Mouse (Mus musculus): ENCODE data around the gene Tbx6. TPM values are rescaled to one million over a fixed set of nuclear protein-coding genes. Genes with fewer than 3 reads are reported as not detected.

The Tbx6 gene
- polyA plus RNA-seq, 1 experiment from 2014 or later = 0.25 TPM

- WGBS = 69% methylated on average over 4 of the region's 4 CpGs
- no peak overlapping the region for H3K4me2 ChIP-seq (ENCODE audit: low read depth, low read length)
- H3K4me3 ChIP-seq (ENCODE audit: low read length) = no peak overlapping the region
- H3K9me3 ChIP-seq (ENCODE audit: control insufficient read depth, low read length) = no peaks in the 10 kb centered on the region
- H3K4me1 ChIP-seq (replicated peaks; ENCODE audit: control insufficient read depth, insufficient read depth, low read length) = peaks cover 11% of the 10 kb centered on the region
- no peak for ATAC-seq (ENCODE audit: low read depth)
- no peak overlapping the region for H3K9ac ChIP-seq (ENCODE audit: low read length)
- H3K27ac ChIP-seq (ENCODE audit: low read length) = no peak overlapping the region
- no peaks in the 10 kb centered on the region for H3K27me3 ChIP-seq (ENCODE audit: control insufficient read depth, insufficient read depth, low read depth, low read length)
- H3K36me3 ChIP-seq (ENCODE audit: control insufficient read depth, insufficient read depth, low read length) = peaks cover 58% of the 10 kb centered on the region
These were observed 3.8 kb downstream of the Tbx6 start for GRCm38 (mm10) chr7:126785056-126785455.

GRCm38 (mm10) chr7:126786142-126786541 is 4.9 kb downstream of the Tbx6 start:
- Histone ChIP-seq H3K36me3 (ENCODE audit: control insufficient read depth, insufficient read depth, low read length) (peaks cover 60% of the 10 kb centered on the region), H3K9me3 (ENCODE audit: control insufficient read depth, low read length) (no peaks in the 10 kb centered on the region), H3K9ac (ENCODE audit: low read length) (no peak overlapping the region), H3K4me2 (ENCODE audit: low read depth, low read length) (no peak overlapping the region), H3K4me3 (ENCODE audit: low read length) (no peak overlapping the region), H3K27ac (ENCODE audit: low read length) (no peak overlapping the region), H3K27me3 (ENCODE audit: control insufficient read depth, insufficient read depth, low read depth, low read length) (no peaks in the 10 kb centered on the region), H3K4me1 (replicated peaks; ENCODE audit: control insufficient read depth, insufficient read depth, low read length) (peaks cover 12% of the 10 kb centered on the region)
- 90% methylated on average over 14 of the region's 14 CpGs for WGBS
- ATAC-seq (ENCODE audit: low read depth) = no peak

- Histone ChIP-seq H3K4me3 (ENCODE audit: low read length) (no peak overlapping the region), H3K36me3 (ENCODE audit: control insufficient read depth, insufficient read depth, low read length) (peaks cover 54% of the 10 kb centered on the region), H3K27ac (ENCODE audit: low read length) (no peak overlapping the region), H3K9me3 (ENCODE audit: control insufficient read depth, low read length) (no peaks in the 10 kb centered on the region), H3K4me2 (ENCODE audit: low read depth, low read length) (no peak overlapping the region), H3K4me1 (replicated peaks; ENCODE audit: control insufficient read depth, insufficient read depth, low read length) (peaks cover 13% of the 10 kb centered on the region), H3K27me3 (ENCODE audit: control insufficient read depth, insufficient read depth, low read depth, low read length) (no peaks in the 10 kb centered on the region), H3K9ac (ENCODE audit: low read length) (no peak overlapping the region)
- no peak for ATAC-seq (ENCODE audit: low read depth)
- WGBS = 86% methylated on average over 4 of the region's 4 CpGs
These were observed 7.9 kb downstream of the Tbx6 start for GRCm38 (mm10) chr7:126789141-126789540.

- Histone ChIP-seq H3K4me3 (ENCODE audit: low read length) (peak within 1 kb of the TSS; percentile 94), H3K9ac (ENCODE audit: low read length) (peak within 1 kb of the TSS; percentile 95), H3K4me1 (replicated peaks; ENCODE audit: control insufficient read depth, insufficient read depth, low read length) (peaks cover 17% of the 10 kb centered on the region), H3K27me3 (ENCODE audit: control insufficient read depth, insufficient read depth, low read depth, low read length) (no peaks in the 10 kb centered on the region), H3K4me2 (ENCODE audit: low read depth, low read length) (peak within 1 kb of the TSS; percentile 80), H3K27ac (ENCODE audit: low read length) (peak within 1 kb of the TSS; percentile 97), H3K36me3 (ENCODE audit: control insufficient read depth, insufficient read depth, low read length) (peaks cover 51% of the 10 kb centered on the region), H3K9me3 (ENCODE audit: control insufficient read depth, low read length) (no peaks in the 10 kb centered on the region)
- WGBS = under 1% methylated on average over 73 of the region's 83 CpGs
- ATAC-seq (ENCODE audit: low read depth) = peak; percentile 95
These were observed 10.8 kb downstream of the Tbx6 start, which contains the start of gene Ppp4c for GRCm38 (mm10) chr7:126791851-126792720. Gene Ppp4c, minus strand, starts transcription at chr7:126792496.

- no peaks in the 10 kb centered on the region for H3K27me3 ChIP-seq (ENCODE audit: control insufficient read depth, insufficient read depth, low read depth, low read length)
- peak overlapping the region; percentile 64 for H3K9ac ChIP-seq (ENCODE audit: low read length)
- peak overlapping the region; percentile 68 for H3K4me2 ChIP-seq (ENCODE audit: low read depth, low read length)
- peaks cover 25% of the 10 kb centered on the region for H3K4me1 ChIP-seq (replicated peaks; ENCODE audit: control insufficient read depth, insufficient read depth, low read length)
- ATAC-seq (ENCODE audit: low read depth) = no peak
- H3K27ac ChIP-seq (ENCODE audit: low read length) = peak overlapping the region; percentile 97
- peaks cover 44% of the 10 kb centered on the region for H3K36me3 ChIP-seq (ENCODE audit: control insufficient read depth, insufficient read depth, low read length)
- no peaks in the 10 kb centered on the region for H3K9me3 ChIP-seq (ENCODE audit: control insufficient read depth, low read length)
- 16% methylated on average over 11 of the region's 11 CpGs for WGBS
- H3K4me3 ChIP-seq (ENCODE audit: low read length) = peak overlapping the region; percentile 94
These were observed 11.6 kb downstream of the Tbx6 start for GRCm38 (mm10) chr7:126792721-126793443.

GRCm38 (mm10) chr7:126793456-126794270 is 12.4 kb downstream of the Tbx6 start:
- H3K9me3 ChIP-seq (ENCODE audit: control insufficient read depth, low read length) = no peaks in the 10 kb centered on the region
- H3K4me3 ChIP-seq (ENCODE audit: low read length) = no peak overlapping the region
- 74% methylated on average over 4 of the region's 4 CpGs for WGBS
- H3K36me3 ChIP-seq (ENCODE audit: control insufficient read depth, insufficient read depth, low read length) = peaks cover 36% of the 10 kb centered on the region
- H3K27me3 ChIP-seq (ENCODE audit: control insufficient read depth, insufficient read depth, low read depth, low read length) = no peaks in the 10 kb centered on the region
- no peak overlapping the region for H3K9ac ChIP-seq (ENCODE audit: low read length)
- ATAC-seq (ENCODE audit: low read depth) = no peak
- peaks cover 28% of the 10 kb centered on the region for H3K4me1 ChIP-seq (replicated peaks; ENCODE audit: control insufficient read depth, insufficient read depth, low read length)
- H3K4me2 ChIP-seq (ENCODE audit: low read depth, low read length) = no peak overlapping the region
- no peak overlapping the region for H3K27ac ChIP-seq (ENCODE audit: low read length)

GRCm38 (mm10) chr7:126794271-126794605 is 13.0 kb downstream of the Tbx6 start:
- no peak overlapping the region for H3K27ac ChIP-seq (ENCODE audit: low read length)
- H3K9me3 ChIP-seq (ENCODE audit: control insufficient read depth, low read length) = no peaks in the 10 kb centered on the region
- H3K4me1 ChIP-seq (replicated peaks; ENCODE audit: control insufficient read depth, insufficient read depth, low read length) = peaks cover 28% of the 10 kb centered on the region
- H3K9ac ChIP-seq (ENCODE audit: low read length) = no peak overlapping the region
- H3K4me3 ChIP-seq (ENCODE audit: low read length) = no peak overlapping the region
- peaks cover 30% of the 10 kb centered on the region for H3K36me3 ChIP-seq (ENCODE audit: control insufficient read depth, insufficient read depth, low read length)
- WGBS = 61% methylated on average over 4 of the region's 4 CpGs
- no peak overlapping the region for H3K4me2 ChIP-seq (ENCODE audit: low read depth, low read length)
- ATAC-seq (ENCODE audit: low read depth) = no peak
- H3K27me3 ChIP-seq (ENCODE audit: control insufficient read depth, insufficient read depth, low read depth, low read length) = no peaks in the 10 kb centered on the region

GRCm38 (mm10) chr7:126795387-126796317 is 14.4 kb downstream of the Tbx6 start:
- 81% methylated on average over 16 of the region's 16 CpGs for WGBS
- Histone ChIP-seq H3K9ac (ENCODE audit: low read length) (no peak overlapping the region), H3K27ac (ENCODE audit: low read length) (no peak overlapping the region)

More at GRCm38 (mm10) chr7:126795387-126796317, 14.4 kb downstream of the Tbx6 start:
- no peak for ATAC-seq (ENCODE audit: low read depth)
- Histone ChIP-seq H3K27me3 (ENCODE audit: control insufficient read depth, insufficient read depth, low read depth, low read length) (no peaks in the 10 kb centered on the region), H3K4me2 (ENCODE audit: low read depth, low read length) (no peak overlapping the region), H3K4me3 (ENCODE audit: low read length) (no peak overlapping the region), H3K9me3 (ENCODE audit: control insufficient read depth, low read length) (no peaks in the 10 kb centered on the region), H3K4me1 (replicated peaks; ENCODE audit: control insufficient read depth, insufficient read depth, low read length) (peaks cover 32% of the 10 kb centered on the region), H3K36me3 (ENCODE audit: control insufficient read depth, insufficient read depth, low read length) (peaks cover 24% of the 10 kb centered on the region)

All from lung, embryonic 16.5 days (tissue).